Mouse (Mus musculus): ENCODE data around the gene Ssh1. TPM values are rescaled to one million over a fixed set of nuclear protein-coding genes. Genes with fewer than 3 reads are reported as not detected.

Gene Ssh1
- polyA plus RNA-seq, 1 experiment from 2014 or later: 19.9 TPM

DNA sequence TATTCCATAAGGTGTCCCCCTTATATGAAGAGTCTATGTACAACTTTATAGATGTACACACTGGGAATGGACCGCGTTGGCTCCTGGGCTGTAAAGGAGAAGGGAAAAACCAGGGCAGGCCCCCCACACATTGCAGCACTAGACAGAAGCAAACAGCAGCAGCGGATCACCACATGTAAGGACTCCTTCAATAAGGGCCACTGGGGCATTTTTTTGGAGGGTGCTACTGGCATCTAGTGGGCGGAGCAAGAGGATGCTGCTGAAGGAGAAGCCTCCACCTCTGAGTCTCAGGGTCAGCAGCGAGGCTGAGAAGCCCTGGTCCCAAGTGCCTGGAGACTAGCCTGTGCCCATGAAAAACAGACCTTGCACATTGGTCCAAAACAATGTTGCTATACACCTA lies 3.1 kb downstream of the Ssh1 start:
- ATAC-seq (ENCODE audit: low FRiP score): no peak
- H3K4me3 ChIP-seq (replicated peaks): no peak overlapping the region
- H3K9me3 ChIP-seq: no peaks in the 10 kb centered on the region
- peaks cover 12% of the 10 kb centered on the region; the same call in 1 of the 2 replicates for H3K36me3 ChIP-seq (replicated peaks)
- WGBS: 83% methylated on average over 5 of the region's 5 CpGs
- H3K4me1 ChIP-seq: peaks cover 42% of the 10 kb centered on the region
- H3K27ac ChIP-seq: no peak overlapping the region
- H3K27me3 ChIP-seq: no peaks in the 10 kb centered on the region
- no peak overlapping the region for H3K9ac ChIP-seq
- no peak overlapping the region for H3K4me2 ChIP-seq

GRCm38 (mm10) chr5:113989437-113990024 lies 4.2 kb downstream of the Ssh1 start:
- Histone ChIP-seq H3K9me3 (no peaks in the 10 kb centered on the region), H3K4me2 (no peak overlapping the region), H3K9ac (no peak overlapping the region), H3K4me3 (replicated peaks) (no peak overlapping the region), H3K27me3 (no peaks in the 10 kb centered on the region), H3K27ac (no peak overlapping the region), H3K36me3 (replicated peaks) (peaks cover 13% of the 10 kb centered on the region; the same call in 1 of the 2 replicates), H3K4me1 (peaks cover 41% of the 10 kb centered on the region)
- no peak for ATAC-seq (ENCODE audit: low FRiP score)
- 88% methylated on average over 20 of the region's 20 CpGs for WGBS

DNA sequence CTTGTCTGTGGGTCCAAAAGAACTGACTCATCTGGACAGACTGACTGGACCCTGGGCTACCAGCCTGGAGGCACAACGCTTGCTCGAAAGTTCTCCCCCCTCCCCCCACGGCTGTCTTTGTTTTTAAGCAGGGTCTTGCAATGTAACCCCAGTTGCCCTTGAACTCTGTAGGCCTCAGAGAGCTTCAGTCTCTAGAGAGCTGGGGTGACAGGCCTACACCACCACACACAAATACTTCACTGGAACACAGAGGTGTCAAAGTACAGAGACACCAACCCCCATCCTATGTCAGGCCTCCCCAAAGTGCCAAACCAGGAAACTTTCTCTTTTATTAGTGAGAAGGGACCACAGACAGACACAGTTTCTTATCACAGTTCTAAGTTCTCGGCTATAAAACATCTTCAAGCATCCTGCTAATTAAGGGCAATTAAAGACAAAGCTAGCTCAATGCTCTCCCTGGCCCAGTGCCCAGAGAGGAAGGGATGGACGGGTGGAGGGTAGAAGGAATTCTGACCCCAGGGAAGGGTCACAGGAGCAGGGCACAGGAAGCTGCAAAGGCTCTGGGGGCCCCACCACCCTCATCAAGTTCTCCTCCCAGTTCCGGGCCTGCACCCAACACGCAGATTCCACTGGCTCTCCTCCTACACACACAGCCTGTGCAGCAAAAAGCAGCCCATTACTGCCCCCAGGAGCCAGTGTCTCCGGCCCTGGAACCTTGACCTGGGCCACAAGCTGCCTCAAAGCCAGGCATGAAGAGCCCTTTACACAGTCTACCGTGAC lies 7.3 kb downstream of the Ssh1 start:
- H3K4me3 ChIP-seq (replicated peaks): no peak overlapping the region
- no peak overlapping the region for H3K9ac ChIP-seq
- no peaks in the 10 kb centered on the region for H3K9me3 ChIP-seq
- no peak overlapping the region for H3K27ac ChIP-seq
- H3K27me3 ChIP-seq: no peaks in the 10 kb centered on the region
- H3K4me1 ChIP-seq: peaks cover 19% of the 10 kb centered on the region
- WGBS: 59% methylated on average over 9 of the region's 9 CpGs
- no peak for ATAC-seq (ENCODE audit: low FRiP score)
- no peak overlapping the region for H3K4me2 ChIP-seq
- peaks cover 19% of the 10 kb centered on the region; the same call in 1 of the 2 replicates for H3K36me3 ChIP-seq (replicated peaks)

DNA sequence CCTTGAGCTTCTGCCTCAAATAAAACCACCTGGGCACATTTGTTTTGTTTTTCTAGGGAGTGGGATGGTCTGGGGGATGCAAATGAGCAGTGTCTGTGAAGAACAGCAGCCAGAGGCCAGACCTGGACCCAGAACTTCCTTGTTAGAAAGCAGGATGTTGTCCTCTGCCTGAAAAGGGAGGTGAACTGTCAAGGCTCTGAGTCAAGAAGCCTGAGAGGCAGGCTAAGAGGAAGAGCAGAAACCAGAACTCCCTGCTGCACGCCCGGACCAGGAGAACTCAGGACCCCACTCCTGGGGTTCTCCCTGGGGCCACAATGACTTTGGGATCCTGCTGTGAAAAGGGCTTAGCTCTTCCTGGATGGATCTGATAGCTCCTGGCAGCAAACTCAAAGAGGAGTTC lies 8.0 kb downstream of the Ssh1 start:
- ATAC-seq (ENCODE audit: low FRiP score): no peak
- Histone ChIP-seq H3K27me3 (no peaks in the 10 kb centered on the region), H3K9me3 (no peaks in the 10 kb centered on the region), H3K36me3 (replicated peaks) (peaks cover 19% of the 10 kb centered on the region; the same call in 1 of the 2 replicates), H3K4me1 (peaks cover 14% of the 10 kb centered on the region), H3K9ac (no peak overlapping the region), H3K4me2 (no peak overlapping the region), H3K4me3 (replicated peaks) (no peak overlapping the region), H3K27ac (no peak overlapping the region)
- 75% methylated on average over 2 of the region's 2 CpGs for WGBS

DNA sequence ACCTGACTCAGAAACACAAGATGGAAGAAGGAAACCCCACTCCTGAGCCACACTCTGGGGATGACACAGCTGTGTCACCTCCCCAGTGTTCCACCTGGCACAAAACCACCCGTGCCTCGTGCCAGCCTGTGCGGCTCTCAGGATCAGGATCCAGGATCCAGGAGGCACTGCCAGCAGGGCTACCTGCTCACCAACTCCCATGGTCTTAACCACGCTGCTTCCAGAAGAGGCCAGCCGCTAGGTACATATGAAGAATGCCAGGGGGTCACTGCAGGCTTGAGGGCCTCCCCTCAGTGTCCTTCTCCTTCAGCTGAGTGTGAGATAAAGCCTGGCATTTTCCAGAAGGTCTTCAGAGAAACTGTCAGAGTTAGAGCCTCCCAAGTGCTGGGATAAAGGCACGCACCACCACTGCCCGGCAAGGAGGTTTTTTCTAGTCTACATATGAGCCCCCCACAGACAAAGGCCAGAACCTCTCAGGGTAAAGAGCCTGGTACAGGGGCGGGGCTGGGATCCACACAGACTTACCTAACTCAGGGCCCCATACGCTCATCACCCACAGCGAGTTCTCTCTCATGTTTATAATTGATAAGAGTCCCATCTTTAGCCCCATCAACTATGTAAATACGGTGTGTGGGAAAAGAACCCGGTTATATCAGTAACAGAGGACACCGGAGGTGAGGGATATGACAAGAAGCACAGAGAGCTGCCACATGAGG lies 9.5 kb downstream of the Ssh1 start:
- Histone ChIP-seq H3K4me3 (replicated peaks) (no peak overlapping the region), H3K4me1 (peaks cover 14% of the 10 kb centered on the region), H3K4me2 (no peak overlapping the region), H3K9ac (no peak overlapping the region), H3K27ac (no peak overlapping the region), H3K27me3 (no peaks in the 10 kb centered on the region), H3K9me3 (no peaks in the 10 kb centered on the region), H3K36me3 (replicated peaks) (peaks cover 16% of the 10 kb centered on the region; the same call in 1 of the 2 replicates)
- no peak for ATAC-seq (ENCODE audit: low FRiP score)
- WGBS: 91% methylated on average over 13 of the region's 13 CpGs

DNA sequence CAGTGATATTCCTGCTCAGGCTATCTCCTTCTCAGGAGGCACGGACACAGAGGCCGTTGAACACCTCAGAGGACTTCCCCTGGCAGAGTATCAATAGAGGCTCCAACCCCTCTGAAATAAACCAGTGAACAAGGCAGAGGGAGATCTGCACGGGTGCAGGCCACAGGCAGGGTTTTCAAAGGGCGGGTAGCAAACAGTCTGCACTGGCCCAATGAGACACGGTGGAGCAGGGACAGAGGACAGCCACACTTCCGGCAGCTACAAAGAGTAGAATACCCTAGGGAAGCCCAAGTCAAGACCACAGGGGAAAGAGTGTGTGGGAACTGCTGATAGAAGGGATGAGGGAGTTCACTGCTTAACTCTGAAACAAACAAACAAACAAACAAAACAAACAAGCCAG lies 10.2 kb downstream of the Ssh1 start:
- ATAC-seq (ENCODE audit: low FRiP score): no peak
- whole genome bisulfite sequencing: 85% methylated on average over 6 of the region's 6 CpGs
- Histone ChIP-seq H3K4me1 (peaks cover 14% of the 10 kb centered on the region), H3K4me3 (replicated peaks) (no peak overlapping the region), H3K9me3 (no peaks in the 10 kb centered on the region), H3K9ac (0 out of 2 replicates have a peak overlapping the region, but pooled peaks have one; percentile 17), H3K36me3 (replicated peaks) (peaks cover 13% of the 10 kb centered on the region; the same call in 1 of the 2 replicates), H3K27me3 (no peaks in the 10 kb centered on the region), H3K4me2 (no peak overlapping the region), H3K27ac (no peak overlapping the region)

GRCm38 (mm10) chr5:113981843-113982242 lies 11.9 kb downstream of the Ssh1 start:
- Histone ChIP-seq H3K27me3 (no peaks in the 10 kb centered on the region), H3K27ac (no peak overlapping the region), H3K9me3 (no peaks in the 10 kb centered on the region), H3K4me2 (no peak overlapping the region), H3K9ac (no peak overlapping the region), H3K36me3 (replicated peaks) (peaks cover 16% of the 10 kb centered on the region; the same call in 1 of the 2 replicates), H3K4me3 (replicated peaks) (no peak overlapping the region), H3K4me1 (peaks cover 14% of the 10 kb centered on the region)
- ATAC-seq (ENCODE audit: low FRiP score): no peak
- WGBS: 84% methylated on average over 8 of the region's 8 CpGs

- H3K4me3 ChIP-seq (replicated peaks): no peak overlapping the region
- no peak overlapping the region for H3K9ac ChIP-seq
- no peaks in the 10 kb centered on the region for H3K27me3 ChIP-seq
- H3K4me2 ChIP-seq: no peak overlapping the region
- H3K27ac ChIP-seq: no peak overlapping the region
- H3K4me1 ChIP-seq: peaks cover 7% of the 10 kb centered on the region
- H3K9me3 ChIP-seq: no peaks in the 10 kb centered on the region
- ATAC-seq (ENCODE audit: low FRiP score): no peak
- H3K36me3 ChIP-seq (replicated peaks): peaks cover 18% of the 10 kb centered on the region; the same call in 1 of the 2 replicates
- WGBS: 91% methylated on average over 6 of the region's 6 CpGs
Observed at GRCm38 (mm10) chr5:113981171-113981570, 12.5 kb downstream of the Ssh1 start.

GRCm38 (mm10) chr5:113980511-113980910 lies 13.2 kb downstream of the Ssh1 start:
- no peak overlapping the region for H3K9ac ChIP-seq
- H3K4me2 ChIP-seq: no peak overlapping the region
- H3K27ac ChIP-seq: no peak overlapping the region
- H3K4me1 ChIP-seq: peaks cover 7% of the 10 kb centered on the region
- H3K9me3 ChIP-seq: no peaks in the 10 kb centered on the region
- H3K27me3 ChIP-seq: no peaks in the 10 kb centered on the region
- ATAC-seq (ENCODE audit: low FRiP score): no peak
- 86% methylated on average over 1 of the region's 1 CpGs for WGBS
- H3K4me3 ChIP-seq (replicated peaks): no peak overlapping the region
- peaks cover 13% of the 10 kb centered on the region; the same call in 1 of the 2 replicates for H3K36me3 ChIP-seq (replicated peaks)

DNA sequence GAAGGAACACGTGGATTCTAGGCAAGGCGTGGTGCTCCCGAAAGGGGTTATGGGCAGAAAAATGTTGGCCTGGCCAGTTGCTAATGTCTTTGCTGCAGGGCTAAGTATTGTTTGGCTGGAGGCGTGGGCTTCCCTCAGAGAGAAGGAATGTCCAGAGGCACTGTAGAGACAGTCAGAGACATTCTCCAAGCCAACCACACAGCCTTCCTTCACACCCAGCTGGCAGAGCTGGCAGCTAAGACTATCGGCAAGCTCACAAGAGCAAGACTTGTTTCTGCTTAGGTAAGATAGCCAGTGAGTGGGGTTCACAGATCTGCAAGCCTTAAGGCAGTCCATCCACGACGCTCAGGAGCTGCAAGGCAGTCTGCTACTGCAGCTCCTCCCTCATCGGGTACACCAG lies 16.4 kb downstream of the Ssh1 start:
- Histone ChIP-seq H3K4me1 (peaks cover 37% of the 10 kb centered on the region), H3K4me2 (no peak overlapping the region), H3K27ac (no peak overlapping the region), H3K27me3 (no peaks in the 10 kb centered on the region), H3K9ac (no peak overlapping the region), H3K36me3 (replicated peaks) (peaks cover 7% of the 10 kb centered on the region; the same call in 1 of the 2 replicates), H3K9me3 (no peaks in the 10 kb centered on the region), H3K4me3 (replicated peaks) (no peak overlapping the region)
- ATAC-seq (ENCODE audit: low FRiP score): no peak
- WGBS: 81% methylated on average over 8 of the region's 8 CpGs

GRCm38 (mm10) chr5:113976597-113976996 lies 17.1 kb downstream of the Ssh1 start:
- peaks cover 37% of the 10 kb centered on the region for H3K4me1 ChIP-seq
- H3K27me3 ChIP-seq: no peaks in the 10 kb centered on the region
- H3K27ac ChIP-seq: no peak overlapping the region
- ATAC-seq (ENCODE audit: low FRiP score): no peak
- H3K36me3 ChIP-seq (replicated peaks): peaks cover 7% of the 10 kb centered on the region; the same call in 1 of the 2 replicates
- no peak overlapping the region for H3K4me3 ChIP-seq (replicated peaks)
- H3K4me2 ChIP-seq: no peak overlapping the region
- no peak overlapping the region for H3K9ac ChIP-seq
- 88% methylated on average over 8 of the region's 8 CpGs for WGBS
- H3K9me3 ChIP-seq: no peaks in the 10 kb centered on the region

DNA sequence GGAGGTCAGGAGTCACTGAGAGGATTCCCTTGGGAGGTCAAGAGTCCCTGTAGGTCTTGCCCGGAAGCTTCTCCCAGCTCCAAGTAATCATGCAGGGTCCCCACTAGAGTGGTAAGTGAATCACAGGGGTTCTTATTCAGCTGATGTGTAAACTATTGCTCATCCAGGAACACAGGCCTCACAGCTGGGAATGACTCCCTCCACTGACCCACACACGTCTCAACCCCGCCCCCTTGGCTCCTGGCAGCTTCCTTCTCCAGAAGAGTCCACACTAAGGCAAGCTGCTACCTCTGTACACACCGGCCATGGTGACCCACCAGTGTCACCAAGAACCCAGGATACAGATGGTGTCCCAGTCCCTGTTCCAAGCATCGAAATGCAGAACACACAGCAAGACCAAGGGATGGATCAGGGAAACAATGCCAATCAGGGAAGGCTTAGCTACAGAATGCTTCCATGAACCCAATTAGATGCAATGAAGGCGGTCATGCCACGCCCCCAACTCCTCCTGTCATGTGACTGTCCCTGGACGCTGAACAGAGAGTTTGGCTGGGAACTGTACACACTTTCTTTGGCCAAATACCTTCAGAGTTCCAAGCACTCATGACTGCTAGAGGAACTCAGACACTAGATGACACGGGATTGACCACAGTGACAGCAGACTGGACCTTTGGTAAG lies 18.0 kb downstream of the Ssh1 start:
- Histone ChIP-seq H3K9me3 (no peaks in the 10 kb centered on the region), H3K27ac (no peak overlapping the region), H3K9ac (no peak overlapping the region), H3K36me3 (replicated peaks) (peaks cover 7% of the 10 kb centered on the region; the same call in 1 of the 2 replicates), H3K4me2 (no peak overlapping the region), H3K4me1 (peaks cover 37% of the 10 kb centered on the region), H3K4me3 (replicated peaks) (no peak overlapping the region), H3K27me3 (no peaks in the 10 kb centered on the region)
- ATAC-seq (ENCODE audit: low FRiP score): no peak
- 70% methylated on average over 9 of the region's 9 CpGs for WGBS

Measured in forebrain, embryonic 12.5 days (tissue).